Mouse (Mus musculus) cerebellum, adult 11 months (tissue): ENCODE results near the gene Gm28041.
A peak's percentile ranks its signal among the peaks of the same experiment; 100 is the strongest.
"Not testable (repeated sequence)": the region's sequence is repeated elsewhere in the genome, so short reads cannot be mapped to it uniquely, and the experiment has no call there.

ENCODE experiments used
- DNase-seq: peaks from one replicate; pipeline ENCODE4 v3.0.0; 2022

Gm28041 gene

GRCm38 (mm10) chr13:67375050-67375911, at the start of gene Gm28041, which contains the start of gene Zfp456:
Gene Gm28041, minus strand, starts transcription at chr13:67375733.
Gene Zfp456, minus strand, starts transcription at chr13:67375810.
- not testable (repeated sequence) for DNase-seq

DNA sequence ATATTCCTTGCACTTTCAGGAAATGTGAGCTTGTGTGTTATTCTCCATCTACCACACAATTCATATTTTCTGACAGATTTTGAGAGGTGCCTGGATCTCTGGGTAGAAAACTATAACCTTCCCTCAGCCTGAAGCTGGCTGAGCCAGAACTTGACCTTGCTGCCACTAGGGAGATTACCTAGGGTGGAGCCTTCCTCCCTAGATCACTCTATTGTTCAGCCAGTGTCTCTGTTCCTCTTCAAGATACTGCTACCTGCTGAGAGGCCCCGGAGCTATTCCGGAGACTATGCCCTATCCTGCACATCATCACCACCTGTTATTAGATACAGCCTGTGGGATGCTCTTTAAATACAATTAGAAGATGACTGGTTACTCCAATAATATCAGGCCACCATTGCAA, 47.0 kb upstream of the Gm28041 start:
- DNase-seq: not testable (repeated sequence)

DNA sequence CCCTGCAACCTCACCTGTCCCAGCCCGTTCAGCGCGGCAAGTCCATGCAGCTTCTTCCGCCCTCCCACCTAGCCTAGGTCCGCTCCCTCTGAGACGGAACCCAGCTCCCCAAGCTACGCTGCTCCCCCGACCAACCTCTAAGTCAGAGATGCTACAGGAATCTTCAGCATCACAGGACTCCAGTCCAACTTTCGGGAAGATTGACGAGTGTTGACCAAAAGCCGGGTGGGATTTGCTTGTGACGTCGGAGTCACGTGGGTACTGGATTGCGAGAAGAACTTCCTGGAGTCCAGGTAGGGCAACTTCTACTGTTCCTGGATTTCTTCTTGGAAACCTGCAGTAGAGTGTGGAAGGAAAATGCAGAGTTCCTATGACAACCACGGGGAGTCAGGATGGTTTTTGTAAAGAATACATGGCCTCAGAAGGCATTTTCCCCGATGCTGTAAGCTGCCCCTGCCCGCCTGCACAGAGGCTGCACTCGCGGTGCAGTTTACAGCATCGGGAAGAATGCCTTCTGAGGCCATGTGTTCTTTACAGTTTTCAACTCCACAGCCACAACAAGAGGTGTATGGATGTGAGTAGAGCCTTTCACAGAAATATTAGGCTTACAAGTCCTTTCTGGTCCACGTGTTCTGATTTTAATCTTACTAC, 45.8 kb upstream of the Gm28041 start, which contains the start of gene Zfp459:
TSS of gene Zfp459 (minus strand) at position 212 of the 651 bp plus-strand sequence.
- peak; percentile 28 for DNase-seq

- no peak for DNase-seq
Measured at GRCm38 (mm10) chr13:67420558-67421206, 45.1 kb upstream of the Gm28041 start.

- no peak for DNase-seq
Measured at GRCm38 (mm10) chr13:67416811-67417210, 41.3 kb upstream of the Gm28041 start.

GRCm38 (mm10) chr13:67415759-67416158, 40.2 kb upstream of the Gm28041 start:
- no peak for DNase-seq

GRCm38 (mm10) chr13:67413634-67414033, 38.1 kb upstream of the Gm28041 start:
- DNase-seq: not testable (repeated sequence)

GRCm38 (mm10) chr13:67399183-67399903, 23.8 kb upstream of the Gm28041 start, which contains the start of gene Zfp429:
Gene Zfp429, minus strand, starts transcription at chr13:67399819.
- peak; percentile 41 for DNase-seq

DNA sequence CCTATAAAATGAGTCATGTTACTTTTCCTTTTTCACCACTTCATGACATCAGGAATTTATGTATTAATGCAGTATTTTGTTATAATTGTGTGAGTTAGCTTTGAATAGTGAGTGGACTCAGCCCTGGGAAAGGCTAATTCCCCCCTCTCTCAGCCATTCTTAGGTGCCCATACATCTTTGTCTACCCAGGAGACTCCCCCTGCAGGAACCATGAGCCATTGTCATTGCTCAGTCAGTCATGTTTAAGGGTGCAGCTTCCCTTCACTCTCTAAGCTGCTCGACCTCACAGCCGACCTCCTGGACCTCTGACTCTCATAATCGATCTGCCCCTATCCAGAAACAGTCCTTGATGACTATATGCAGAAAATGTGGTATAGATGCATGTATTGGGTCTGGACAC, 722 bp upstream of the Gm28041 start:
- DNase-seq: not testable (repeated sequence)

- DNase-seq: peak; percentile 80
Measured at GRCm38 (mm10) chr13:67360131-67360744, 15.3 kb downstream of the Gm28041 start, which contains the start of the genes Gm28044 and Zfp953. Gene Gm28044, minus strand, starts transcription at chr13:67360536. Gene Zfp953, minus strand, starts transcription at chr13:67360605.

- DNase-seq: no peak
Measured at GRCm38 (mm10) chr13:67351854-67352253, 23.7 kb downstream of the Gm28041 start.

DNA sequence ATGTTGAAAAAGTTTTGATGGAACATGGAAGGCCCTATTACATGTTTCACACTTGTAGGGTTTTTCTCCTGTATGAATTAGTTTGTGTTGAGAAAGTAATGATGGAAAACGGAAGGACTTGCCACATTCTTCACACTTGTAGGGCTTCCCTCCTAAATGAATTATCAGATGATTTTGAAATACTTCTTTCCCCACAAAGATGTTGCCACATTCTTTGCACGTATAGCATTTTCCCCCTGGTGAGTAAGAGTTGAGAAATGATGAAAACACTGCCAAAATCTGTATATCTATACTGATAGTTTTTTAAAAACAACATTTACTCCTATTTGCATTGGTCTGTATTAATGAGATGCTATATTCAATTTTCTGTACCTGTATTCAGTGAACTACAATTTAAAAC, 32.1 kb downstream of the Gm28041 start:
- no peak for DNase-seq

- no peak for DNase-seq
Measured at GRCm38 (mm10) chr13:67332877-67333276, 42.7 kb downstream of the Gm28041 start.

DNA sequence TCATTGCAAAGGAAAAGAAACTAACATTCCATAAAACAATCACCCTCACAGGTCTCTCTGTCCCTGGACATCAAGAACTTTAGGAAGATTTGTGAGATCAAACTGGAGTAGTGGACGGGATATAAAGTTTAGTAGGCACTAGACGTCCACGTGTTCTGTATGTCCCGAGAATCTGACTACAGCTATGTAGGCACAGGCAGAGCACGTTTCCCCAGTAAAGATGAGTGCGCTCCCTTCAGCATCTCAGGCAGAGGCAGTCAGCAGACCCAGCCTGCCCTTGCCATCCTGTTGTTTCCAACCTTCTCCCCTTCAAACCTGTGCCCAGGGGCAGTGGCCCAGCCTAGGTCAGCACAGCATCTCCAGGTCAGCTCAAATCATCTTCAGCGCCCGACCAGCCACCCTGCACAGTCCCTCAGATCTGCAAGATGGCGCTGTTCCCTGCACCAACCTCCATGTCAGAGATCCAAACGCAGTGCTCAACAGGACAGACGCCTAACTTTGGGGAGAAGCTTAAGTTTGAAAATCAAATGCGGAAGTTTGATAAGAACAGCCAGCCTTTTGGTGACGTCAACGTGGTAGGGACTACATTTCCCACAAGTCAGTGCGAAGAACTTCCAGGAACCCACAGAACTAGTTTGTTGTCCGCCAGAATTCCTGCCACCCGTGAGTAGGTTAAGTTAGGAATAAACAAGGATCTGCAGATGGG, 43.4 kb downstream of the Gm28041 start, which contains the start of gene Zfp595:
TSS of gene Zfp595 (minus strand) at position 552 of the 706 bp plus-strand sequence.
- DNase-seq: peak; percentile 65

DNA sequence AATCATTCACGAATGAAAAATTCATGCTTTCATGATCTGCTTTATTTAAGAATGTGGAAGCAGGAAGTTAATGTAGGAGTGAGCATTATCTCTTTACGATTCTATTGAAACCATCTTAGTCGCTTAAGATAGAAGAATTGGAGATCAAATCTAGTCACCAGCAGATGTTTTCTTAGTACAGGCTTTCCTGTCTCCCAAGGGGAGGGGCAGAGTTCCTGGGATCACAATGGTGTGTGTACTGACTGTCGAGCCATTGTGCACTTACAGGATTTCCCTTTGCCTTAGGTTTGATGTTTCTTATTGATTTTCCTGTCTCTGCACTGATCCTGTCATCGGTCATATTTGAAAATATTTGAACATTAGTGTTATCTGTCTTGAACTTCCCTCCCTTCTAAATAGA, 68.8 kb downstream of the Gm28041 start:
- no peak for DNase-seq

- peak; percentile 84 for DNase-seq
Measured at GRCm38 (mm10) chr13:67305822-67306672, 69.5 kb downstream of the Gm28041 start, which contains the start of gene Zfp457. Gene Zfp457, minus strand, starts transcription at chr13:67306485.
